Mouse (Mus musculus) lung, embryonic 16.5 days (tissue): ENCODE results near the gene Cnst. TPM values are rescaled to one million over a fixed set of nuclear protein-coding genes. Genes with fewer than 3 reads are reported as not detected.

Experiments
- ATAC-seq: fragments of 200-750 bp; cut with Nextera tagmentation; 2 replicates; pipeline ENCODE4 v1.8.0; 2017; ENCODE audit warnings: low read depth, mild to moderate bottlenecking, moderate library complexity
- H3K27ac ChIP-seq: fragments of 300-500 bp; sonication (generic); 2 replicates; pipeline ENCODE4 v1.5.1; 2014; ENCODE audit warnings: mild to moderate bottlenecking, control low read depth, low read length
- H3K27me3 ChIP-seq: fragments of 300-500 bp; sonication (generic); 2 replicates; pipeline ENCODE4 v1.6.1; 2014; ENCODE audit warnings: low read depth, low read length, mixed read lengths; ENCODE audit not compliant: control insufficient read depth, insufficient read depth
- H3K36me3 ChIP-seq: fragments of 300-500 bp; sonication (generic); 2 replicates; pipeline ENCODE4 v1.6.1; 2014; ENCODE audit warnings: low read length; ENCODE audit not compliant: control insufficient read depth, insufficient read depth
- H3K4me1 ChIP-seq: fragments of 300-500 bp; sonication (generic); replicated peaks from 2 replicates; pipeline ENCODE4 v1.6.1; 2014; ENCODE audit warnings: low read length, mixed read lengths; ENCODE audit not compliant: control insufficient read depth, insufficient read depth
- H3K4me2 ChIP-seq: fragments of 300-500 bp; sonication (generic); 2 replicates; pipeline ENCODE4 v1.6.1; 2014; ENCODE audit warnings: low read depth, low read length, control low read depth
- H3K4me3 ChIP-seq: fragments of 300-500 bp; sonication (generic); 2 replicates; pipeline ENCODE4 v1.5.1; 2014; ENCODE audit warnings: mild to moderate bottlenecking, low read length, control low read depth
- H3K9ac ChIP-seq: fragments of 300-500 bp; sonication (generic); 2 replicates; pipeline ENCODE4 v1.6.1; 2014; ENCODE audit warnings: low read length, control low read depth
- H3K9me3 ChIP-seq: fragments of 300-500 bp; sonication (generic); 2 replicates; pipeline ENCODE4 v1.6.1; 2016; ENCODE audit warnings: low read length; ENCODE audit not compliant: control insufficient read depth
- WGBS: fragments of 180-500 bp; shearing (Covaris S2); extraction: QIAGEN DNeasy Blood & Tissue Kit; methylation state at CpG from one replicate; pipeline ENCODE4 v1.1.7; 2014; 5-methylcytosine and 5-hydroxymethylcytosine counted together
- polyA plus RNA-seq: library from polyadenylated mRNA; unstranded; fragments of >200 nt; fragmentation: Nextera tagmentation; extraction: Ambion mirVana; gene quantifications from 2 replicates; pipeline ENCODE4 v1.2.1, GENCODE M21; 2015

Gene Cnst
- polyA plus RNA-seq, 1 experiment from 2014 or later, result 18.0 TPM

- no peak overlapping the region for H3K9ac ChIP-seq
Observed at GRCm38 (mm10) chr1:179606004-179606723, 60.0 kb downstream of the Cnst start.

GRCm38 (mm10) chr1:179608521-179608920, 62.4 kb downstream of the Cnst start:
- no peak for ATAC-seq
- Histone ChIP-seq H3K27me3 (no peaks in the 10 kb centered on the region), H3K9ac (no peak overlapping the region), H3K36me3 (peaks cover 10% of the 10 kb centered on the region), H3K4me1 (no peaks in the 10 kb centered on the region), H3K4me3 (no peak overlapping the region), H3K9me3 (no peaks in the 10 kb centered on the region), H3K27ac (no peak overlapping the region), H3K4me2 (no peak overlapping the region)
- 86% methylated on average over 8 of the region's 8 CpGs for WGBS

More at GRCm38 (mm10) chr1:179606004-179606723, 60.0 kb downstream of the Cnst start:
- Histone ChIP-seq H3K27ac (no peak overlapping the region), H3K36me3 (peaks cover 10% of the 10 kb centered on the region), H3K4me2 (no peak overlapping the region), H3K27me3 (no peaks in the 10 kb centered on the region), H3K4me3 (no peak overlapping the region), H3K4me1 (no peaks in the 10 kb centered on the region), H3K9me3 (no peaks in the 10 kb centered on the region)
- no peak for ATAC-seq
- WGBS, result 85% methylated on average over 9 of the region's 9 CpGs

GRCm38 (mm10) chr1:179609724-179610505, 63.7 kb downstream of the Cnst start:
- Histone ChIP-seq H3K4me1 (no peaks in the 10 kb centered on the region), H3K9ac (no peak overlapping the region), H3K4me2 (no peak overlapping the region), H3K4me3 (no peak overlapping the region), H3K36me3 (peaks cover 10% of the 10 kb centered on the region), H3K27me3 (no peaks in the 10 kb centered on the region), H3K9me3 (no peaks in the 10 kb centered on the region), H3K27ac (no peak overlapping the region)
- no peak for ATAC-seq
- WGBS, result 54% methylated on average over 26 of the region's 26 CpGs

GRCm38 (mm10) chr1:179611182-179611581, 65.0 kb downstream of the Cnst start:
- Histone ChIP-seq H3K9me3 (no peaks in the 10 kb centered on the region), H3K36me3 (peaks cover 10% of the 10 kb centered on the region), H3K27me3 (no peaks in the 10 kb centered on the region), H3K4me3 (no peak overlapping the region), H3K4me1 (no peaks in the 10 kb centered on the region), H3K27ac (no peak overlapping the region), H3K9ac (no peak overlapping the region), H3K4me2 (no peak overlapping the region)
- 62% methylated on average over 5 of the region's 5 CpGs for WGBS
- ATAC-seq, result no peak

- H3K27ac ChIP-seq, result no peak overlapping the region
- H3K27me3 ChIP-seq, result no peaks in the 10 kb centered on the region
- no peaks in the 10 kb centered on the region for H3K9me3 ChIP-seq
- 89% methylated on average over 6 of the region's 6 CpGs for WGBS
- no peak overlapping the region for H3K4me2 ChIP-seq
- peaks cover 10% of the 10 kb centered on the region for H3K36me3 ChIP-seq
- no peak overlapping the region for H3K4me3 ChIP-seq
- no peaks in the 10 kb centered on the region for H3K4me1 ChIP-seq
- no peak for ATAC-seq
- H3K9ac ChIP-seq, result no peak overlapping the region
Observed at GRCm38 (mm10) chr1:179612418-179612817, 66.2 kb downstream of the Cnst start.

- 68% methylated on average over 9 of the region's 9 CpGs for WGBS
- Histone ChIP-seq H3K4me2 (no peak overlapping the region), H3K27me3 (no peaks in the 10 kb centered on the region), H3K4me3 (no peak overlapping the region), H3K36me3 (peaks cover 10% of the 10 kb centered on the region), H3K4me1 (no peaks in the 10 kb centered on the region), H3K9me3 (no peaks in the 10 kb centered on the region), H3K27ac (no peak overlapping the region), H3K9ac (no peak overlapping the region)
- ATAC-seq, result no peak
Observed at GRCm38 (mm10) chr1:179612986-179613505, 66.9 kb downstream of the Cnst start.

GRCm38 (mm10) chr1:179617426-179617825, 71.3 kb downstream of the Cnst start:
- no peak overlapping the region for H3K4me2 ChIP-seq
- H3K27ac ChIP-seq, result no peak overlapping the region
- H3K36me3 ChIP-seq, result no peaks in the 10 kb centered on the region
- no peaks in the 10 kb centered on the region for H3K4me1 ChIP-seq
- no peak for ATAC-seq
- no peaks in the 10 kb centered on the region for H3K27me3 ChIP-seq
- H3K4me3 ChIP-seq, result no peak overlapping the region
- no peaks in the 10 kb centered on the region for H3K9me3 ChIP-seq
- WGBS, result 70% methylated on average over 7 of the region's 7 CpGs
- no peak overlapping the region for H3K9ac ChIP-seq

- Histone ChIP-seq H3K4me3 (no peak overlapping the region), H3K9ac (no peak overlapping the region), H3K27ac (no peak overlapping the region), H3K27me3 (no peaks in the 10 kb centered on the region), H3K4me1 (no peaks in the 10 kb centered on the region), H3K4me2 (no peak overlapping the region), H3K9me3 (no peaks in the 10 kb centered on the region), H3K36me3 (no peaks in the 10 kb centered on the region)
- no peak for ATAC-seq
- WGBS, result 89% methylated on average over 12 of the region's 12 CpGs
Observed at GRCm38 (mm10) chr1:179622665-179623064, 76.5 kb downstream of the Cnst start.

GRCm38 (mm10) chr1:179623657-179624056, 77.5 kb downstream of the Cnst start:
- 51% methylated on average over 4 of the region's 4 CpGs for WGBS
- ATAC-seq, result no peak
- no peak overlapping the region for H3K27ac ChIP-seq

More at GRCm38 (mm10) chr1:179623657-179624056, 77.5 kb downstream of the Cnst start:
- Histone ChIP-seq H3K4me3 (no peak overlapping the region), H3K36me3 (no peaks in the 10 kb centered on the region), H3K9me3 (no peaks in the 10 kb centered on the region), H3K4me1 (no peaks in the 10 kb centered on the region), H3K9ac (no peak overlapping the region), H3K27me3 (no peaks in the 10 kb centered on the region), H3K4me2 (no peak overlapping the region)
